8 mouse cellular contexts compared by ENCODE assay signal in genomic region chr1:113433701-113434100, GRCm38 (mm10).
"Had no signal": no experiment of that assay in that cellular context is flagged by ENCODE, and none has a peak within 500 bp of the region (broad histone marks: within the 10 kb centered on the region; RNA-seq: fewer than 3 reads in every experiment).

No protein-coding gene starts in this region.

- DNase-seq: kidney, adult 18-20 months; kidney, postnatal 10 days; lung, adult 2 months; lung, postnatal 36 days; right cerebral cortex, adult 18-20 months; right cerebral cortex, postnatal 25 days; thymus, adult 2 months; thymus, postnatal 36 days had no signal
